Mouse (Mus musculus): ENCODE data around the gene Akr1a1. TPM values are rescaled to one million over a fixed set of nuclear protein-coding genes. Genes with fewer than 3 reads are reported as not detected.
"Not testable (repeated sequence)": the region's sequence is repeated elsewhere in the genome, so short reads cannot be mapped to it uniquely, and the experiment has no call there.

Gene Akr1a1
- polyA plus RNA-seq, 1 experiment from 2014 or later: 321 TPM

DNA sequence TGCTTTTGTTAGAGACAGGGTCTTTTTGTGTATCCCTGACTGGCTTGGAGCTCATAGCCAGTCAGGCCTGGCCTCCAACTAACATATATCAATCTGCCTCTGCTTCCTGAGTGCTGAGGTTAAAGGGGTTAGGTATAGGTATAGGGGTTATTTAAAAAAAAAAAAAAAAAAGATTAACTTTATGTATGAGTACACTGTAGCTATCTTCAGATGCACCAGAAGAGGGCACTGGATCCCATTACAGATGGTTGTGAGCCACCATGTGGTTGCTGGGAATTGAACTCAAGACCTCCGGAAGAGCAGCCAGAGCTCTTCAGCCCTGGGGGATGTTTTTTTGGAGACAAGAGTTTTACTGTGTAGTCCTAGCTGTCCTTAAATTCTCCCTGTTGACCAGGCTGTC, 10.5 kb upstream of the Akr1a1 start:
- H3K27ac ChIP-seq (ENCODE audit: low read depth): no peak overlapping the region
- H3K27me3 ChIP-seq (ENCODE audit: insufficient read depth, low read length): no peaks in the 10 kb centered on the region
- H3K9ac ChIP-seq (replicated peaks): no peak overlapping the region
- H3K4me1 ChIP-seq (ENCODE audit: insufficient read depth): peaks cover 4% of the 10 kb centered on the region; the same call in 1 of the 2 replicates
- ATAC-seq: no peak
- DNase-seq: no peak
- no peaks in the 10 kb centered on the region for H3K9me3 ChIP-seq (ENCODE audit: low read length)
- H3K4me3 ChIP-seq (ENCODE audit: low read depth, low read length): no peak overlapping the region
- no peaks in the 10 kb centered on the region for H3K36me3 ChIP-seq (replicated peaks; ENCODE audit: insufficient read depth, low read length)
- no peak overlapping the region for H3K4me2 ChIP-seq (ENCODE audit: low read depth, low read length)
- 83% methylated on average over 1 of the region's 1 CpGs for WGBS (ENCODE audit: insufficient replicate concordance)
- TF ChIP-seq CTCF (IDR thresholded peaks at IDR 0.05; ENCODE audit: low read depth): no peak
- TF ChIP-seq EP300 (IDR thresholded peaks at IDR 0.05; ENCODE audit: low read depth): no peak

DNA sequence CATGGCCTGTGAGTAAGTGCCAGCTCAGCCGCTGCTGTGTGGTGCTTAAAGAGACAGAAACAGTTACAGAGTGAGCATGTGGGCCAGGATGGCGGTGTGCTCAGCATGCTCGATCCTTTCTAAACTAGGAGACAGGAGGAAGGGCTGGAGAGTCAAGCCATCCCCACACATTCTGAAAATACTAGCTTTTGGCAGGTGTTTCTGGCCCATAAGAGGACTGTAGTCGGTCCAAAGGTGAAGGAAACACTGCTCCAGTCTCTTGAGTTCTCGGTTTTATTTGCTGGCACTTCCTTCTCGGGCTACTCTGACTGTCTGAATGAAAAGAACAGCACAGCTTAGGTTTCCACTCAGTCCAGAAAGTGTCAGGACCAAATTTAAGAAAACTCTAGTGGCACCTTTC, 9.3 kb upstream of the Akr1a1 start:
- Histone ChIP-seq H3K4me2 (ENCODE audit: low read depth, low read length) (no peak overlapping the region), H3K9me3 (ENCODE audit: low read length) (no peaks in the 10 kb centered on the region), H3K27me3 (ENCODE audit: insufficient read depth, low read length) (no peaks in the 10 kb centered on the region), H3K4me3 (ENCODE audit: low read depth, low read length) (no peak overlapping the region), H3K9ac (replicated peaks) (no peak overlapping the region), H3K4me1 (ENCODE audit: insufficient read depth) (peaks cover 13% of the 10 kb centered on the region; the same call in 1 of the 2 replicates), H3K27ac (ENCODE audit: low read depth) (no peak overlapping the region), H3K36me3 (replicated peaks; ENCODE audit: insufficient read depth, low read length) (no peaks in the 10 kb centered on the region)
- 61% methylated on average over 6 of the region's 6 CpGs for WGBS (ENCODE audit: insufficient replicate concordance)
- DNase-seq: no peak
- no peak for ATAC-seq
- TF ChIP-seq CTCF (IDR thresholded peaks at IDR 0.05; ENCODE audit: low read depth) (no peak), EP300 (IDR thresholded peaks at IDR 0.05; ENCODE audit: low read depth) (no peak)

DNA sequence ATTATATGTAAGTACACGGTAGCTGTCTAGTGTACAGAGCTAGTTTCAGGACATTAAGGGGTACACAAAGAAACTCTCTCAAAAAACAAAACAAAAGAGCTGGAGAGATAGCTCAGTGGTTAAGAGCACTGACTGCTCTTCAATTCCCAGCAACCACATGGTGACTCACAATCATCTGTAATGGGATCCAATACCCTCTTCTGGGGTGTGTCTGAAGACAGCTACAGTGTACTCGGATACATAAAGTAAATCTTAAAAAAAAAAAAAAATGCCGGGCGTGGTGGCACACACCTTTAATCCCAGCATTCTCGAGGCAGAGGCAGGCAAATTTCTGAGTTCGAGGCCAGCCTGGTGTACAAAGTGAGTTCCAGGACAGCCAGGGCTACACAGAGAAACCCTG, 8.4 kb upstream of the Akr1a1 start:
- not testable (repeated sequence) for H3K36me3 ChIP-seq (replicated peaks; ENCODE audit: insufficient read depth, low read length); H3K4me3 ChIP-seq (ENCODE audit: low read depth, low read length); H3K27ac ChIP-seq (ENCODE audit: low read depth); H3K9ac ChIP-seq (replicated peaks); H3K4me2 ChIP-seq (ENCODE audit: low read depth, low read length); H3K27me3 ChIP-seq (ENCODE audit: insufficient read depth, low read length); DNase-seq; H3K9me3 ChIP-seq (ENCODE audit: low read length); ATAC-seq
- H3K4me1 ChIP-seq (ENCODE audit: insufficient read depth): peaks cover 22% of the 10 kb centered on the region
- 72% methylated on average over 6 of the region's 6 CpGs for WGBS (ENCODE audit: insufficient replicate concordance)

DNA sequence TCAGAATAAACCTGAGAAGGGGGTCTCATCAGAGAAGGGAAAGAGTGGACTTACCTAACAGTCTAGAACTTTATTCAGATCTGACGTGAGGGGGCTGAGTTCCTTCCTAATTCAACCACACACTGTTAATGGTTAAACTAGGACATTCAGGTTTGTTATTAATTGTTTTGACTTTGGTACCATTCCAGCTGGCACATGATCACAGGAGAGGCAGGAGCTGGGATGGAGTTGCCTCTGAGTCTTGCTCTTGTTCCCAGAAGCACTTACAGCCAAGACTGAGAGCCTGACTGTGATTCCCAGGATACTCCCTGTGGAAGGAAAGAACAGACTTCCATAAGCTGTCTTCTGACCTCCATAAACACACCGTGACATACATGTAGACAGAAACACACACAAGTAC, 8.0 kb upstream of the Akr1a1 start:
- peaks cover 22% of the 10 kb centered on the region for H3K4me1 ChIP-seq (ENCODE audit: insufficient read depth)
- 61% methylated on average over 2 of the region's 2 CpGs for WGBS (ENCODE audit: insufficient replicate concordance)
- no peaks in the 10 kb centered on the region for H3K36me3 ChIP-seq (replicated peaks; ENCODE audit: insufficient read depth, low read length)
- H3K9ac ChIP-seq (replicated peaks): no peak overlapping the region; the same call in 1 of the 2 replicates
- no peak for TF ChIP-seq EP300 (IDR thresholded peaks at IDR 0.05; ENCODE audit: low read depth)
- no peak for TF ChIP-seq CTCF (IDR thresholded peaks at IDR 0.05; ENCODE audit: low read depth)
- ATAC-seq (peak; percentile 69), DNase-seq (peak; percentile 54)
- no peak overlapping the region for H3K27ac ChIP-seq (ENCODE audit: low read depth)
- H3K9me3 ChIP-seq (ENCODE audit: low read length): no peaks in the 10 kb centered on the region
- H3K27me3 ChIP-seq (ENCODE audit: insufficient read depth, low read length): no peaks in the 10 kb centered on the region
- no peak overlapping the region for H3K4me3 ChIP-seq (ENCODE audit: low read depth, low read length)
- peak overlapping the region; percentile 54 for H3K4me2 ChIP-seq (ENCODE audit: low read depth, low read length)

DNA sequence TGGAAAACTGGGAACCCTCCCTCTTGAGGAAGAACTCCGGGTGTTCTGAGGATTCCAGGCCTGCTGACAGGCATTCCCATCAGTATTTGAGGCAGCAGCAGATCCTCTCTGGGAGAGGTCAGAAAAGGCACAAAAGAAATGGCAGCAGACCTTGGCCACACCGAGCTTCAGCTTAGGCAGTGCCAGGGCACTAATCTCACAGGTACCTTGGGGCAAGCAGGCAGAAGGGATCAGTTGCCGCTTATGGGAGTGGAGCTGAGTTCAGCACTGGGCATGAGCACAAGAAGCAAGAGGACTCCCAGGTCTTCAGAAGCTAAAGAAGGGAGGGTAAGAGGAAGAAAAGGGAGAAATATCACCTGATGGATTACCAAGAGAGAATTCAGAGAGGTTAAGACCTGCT, 6.5 kb upstream of the Akr1a1 start:
- TF ChIP-seq CTCF (IDR thresholded peaks at IDR 0.05; ENCODE audit: low read depth): no peak
- no peak for TF ChIP-seq EP300 (IDR thresholded peaks at IDR 0.05; ENCODE audit: low read depth)
- Histone ChIP-seq H3K9ac (replicated peaks) (no peak overlapping the region), H3K9me3 (ENCODE audit: low read length) (no peaks in the 10 kb centered on the region), H3K27me3 (ENCODE audit: insufficient read depth, low read length) (no peaks in the 10 kb centered on the region), H3K4me3 (ENCODE audit: low read depth, low read length) (no peak overlapping the region), H3K4me2 (ENCODE audit: low read depth, low read length) (no peak overlapping the region), H3K36me3 (replicated peaks; ENCODE audit: insufficient read depth, low read length) (no peaks in the 10 kb centered on the region), H3K4me1 (ENCODE audit: insufficient read depth) (peaks cover 22% of the 10 kb centered on the region), H3K27ac (ENCODE audit: low read depth) (no peak overlapping the region)
- 57% methylated on average over 3 of the region's 3 CpGs for WGBS (ENCODE audit: insufficient replicate concordance)
- DNase-seq: no peak
- ATAC-seq: no peak

DNA sequence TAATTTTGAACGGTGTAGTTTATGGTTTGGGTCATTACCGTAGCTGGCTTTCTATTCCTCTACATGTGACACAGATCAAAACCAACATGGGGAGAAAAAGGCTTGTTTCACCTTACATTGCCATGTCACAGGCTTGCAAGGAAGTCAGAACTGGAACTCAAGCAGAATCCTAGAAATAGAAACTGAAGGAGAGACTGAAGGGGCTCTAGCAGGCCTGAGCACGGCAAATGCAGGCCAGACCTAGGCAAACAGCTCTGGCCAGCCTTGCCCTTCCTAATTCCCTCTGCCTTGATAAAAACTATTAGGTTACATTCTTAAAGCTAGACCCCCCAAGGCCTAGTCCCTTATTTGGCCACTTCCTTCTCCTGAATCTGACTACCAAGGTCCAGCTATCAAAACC, 4.2 kb upstream of the Akr1a1 start:
- peak overlapping the region; percentile 76 for H3K27ac ChIP-seq (ENCODE audit: low read depth)
- ATAC-seq (no peak), DNase-seq (no peak)
- no peaks in the 10 kb centered on the region for H3K9me3 ChIP-seq (ENCODE audit: low read length)
- TF ChIP-seq CTCF (IDR thresholded peaks at IDR 0.05; ENCODE audit: low read depth) (no peak), EP300 (IDR thresholded peaks at IDR 0.05; ENCODE audit: low read depth) (no peak)
- no peaks in the 10 kb centered on the region for H3K27me3 ChIP-seq (ENCODE audit: insufficient read depth, low read length)
- no peaks in the 10 kb centered on the region for H3K36me3 ChIP-seq (replicated peaks; ENCODE audit: insufficient read depth, low read length)
- H3K4me2 ChIP-seq (ENCODE audit: low read depth, low read length): no peak overlapping the region
- H3K9ac ChIP-seq (replicated peaks): no peak overlapping the region
- WGBS (ENCODE audit: insufficient replicate concordance): 55% methylated on average over 3 of the region's 3 CpGs
- no peak overlapping the region for H3K4me3 ChIP-seq (ENCODE audit: low read depth, low read length)
- H3K4me1 ChIP-seq (ENCODE audit: insufficient read depth): peaks cover 22% of the 10 kb centered on the region

DNA sequence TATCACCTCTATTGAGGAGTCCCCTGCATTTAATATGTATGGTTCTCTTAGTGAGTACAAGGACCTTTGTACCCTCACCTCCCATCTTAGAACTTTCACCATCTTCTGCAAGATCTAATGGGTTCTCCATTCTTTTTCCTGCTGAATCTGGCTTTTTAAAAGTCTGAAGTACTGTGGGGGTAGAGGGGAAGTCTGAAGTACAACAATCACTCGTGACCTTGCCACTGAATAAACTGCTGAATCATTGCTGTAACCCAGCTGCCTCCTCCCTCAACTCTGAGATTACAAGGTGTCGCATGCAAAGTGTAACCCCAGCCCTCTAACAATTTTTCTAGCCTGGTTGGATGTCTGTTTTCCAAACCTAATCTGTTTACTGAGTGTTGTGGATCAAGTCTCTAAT, 3.6 kb upstream of the Akr1a1 start:
- no peaks in the 10 kb centered on the region for H3K36me3 ChIP-seq (replicated peaks; ENCODE audit: insufficient read depth, low read length)
- 11% methylated on average over 2 of the region's 2 CpGs for WGBS (ENCODE audit: insufficient replicate concordance)
- H3K27ac ChIP-seq (ENCODE audit: low read depth): peak overlapping the region; percentile 76
- ATAC-seq: peak; percentile 27
- no peaks in the 10 kb centered on the region for H3K9me3 ChIP-seq (ENCODE audit: low read length)
- no peak for DNase-seq
- H3K9ac ChIP-seq (replicated peaks): no peak overlapping the region
- H3K27me3 ChIP-seq (ENCODE audit: insufficient read depth, low read length): no peaks in the 10 kb centered on the region
- peaks cover 25% of the 10 kb centered on the region for H3K4me1 ChIP-seq (ENCODE audit: insufficient read depth)
- no peak overlapping the region for H3K4me2 ChIP-seq (ENCODE audit: low read depth, low read length)
- TF ChIP-seq CTCF (IDR thresholded peaks at IDR 0.05; ENCODE audit: low read depth) (no peak), EP300 (IDR thresholded peaks at IDR 0.05; ENCODE audit: low read depth) (0 out of 2 replicates have a peak, but pooled peaks have one; percentile 24)
- no peak overlapping the region for H3K4me3 ChIP-seq (ENCODE audit: low read depth, low read length)
